Mouse (Mus musculus): ENCODE data around the gene Pakap. TPM values are rescaled to one million over a fixed set of nuclear protein-coding genes. Genes with fewer than 3 reads are reported as not detected.

Pakap gene
- polyA plus RNA-seq, 1 experiment from 2014 or later, result 57.2 TPM

GRCm38 (mm10) chr4:57789118-57789517 is 221.1 kb downstream of the Pakap start:
- Histone ChIP-seq H3K4me1 (ENCODE audit: insufficient read depth) (peaks cover 13% of the 10 kb centered on the region), H3K4me2 (no peak overlapping the region), H3K27me3 (ENCODE audit: insufficient read depth, low read length) (no peaks in the 10 kb centered on the region), H3K9ac (no peak overlapping the region), H3K9me3 (ENCODE audit: low read depth, low read length) (no peaks in the 10 kb centered on the region), H3K27ac (ENCODE audit: low read depth) (no peak overlapping the region), H3K4me3 (ENCODE audit: low read depth, low read length) (no peak overlapping the region), H3K36me3 (ENCODE audit: insufficient read depth) (no peaks in the 10 kb centered on the region)
- TF ChIP-seq CTCF (IDR thresholded peaks at IDR 0.05; ENCODE audit: low read depth), result no peak
- DNase-seq (no peak), ATAC-seq (ENCODE audit: insufficient read depth) (no peak)

- H3K9me3 ChIP-seq (ENCODE audit: low read depth, low read length), result no peaks in the 10 kb centered on the region
- peak; percentile 45; the same call in 1 of the 2 replicates for ATAC-seq (ENCODE audit: insufficient read depth)
- no peak overlapping the region for H3K4me3 ChIP-seq (ENCODE audit: low read depth, low read length)
- no peak for TF ChIP-seq CTCF (IDR thresholded peaks at IDR 0.05; ENCODE audit: low read depth)
- H3K9ac ChIP-seq, result no peak overlapping the region
- peak overlapping the region; percentile 31; the same call in 1 of the 2 replicates for H3K4me2 ChIP-seq
- peak; percentile 46 for DNase-seq
- 17% methylated on average over 8 of the region's 8 CpGs for WGBS
- no peaks in the 10 kb centered on the region for H3K27me3 ChIP-seq (ENCODE audit: insufficient read depth, low read length)
- H3K36me3 ChIP-seq (ENCODE audit: insufficient read depth), result no peaks in the 10 kb centered on the region
- peaks cover 25% of the 10 kb centered on the region for H3K4me1 ChIP-seq (ENCODE audit: insufficient read depth)
- H3K27ac ChIP-seq (ENCODE audit: low read depth), result peak overlapping the region; percentile 70
These were observed 226.0 kb downstream of the Pakap start for GRCm38 (mm10) chr4:57793989-57794388.

DNA sequence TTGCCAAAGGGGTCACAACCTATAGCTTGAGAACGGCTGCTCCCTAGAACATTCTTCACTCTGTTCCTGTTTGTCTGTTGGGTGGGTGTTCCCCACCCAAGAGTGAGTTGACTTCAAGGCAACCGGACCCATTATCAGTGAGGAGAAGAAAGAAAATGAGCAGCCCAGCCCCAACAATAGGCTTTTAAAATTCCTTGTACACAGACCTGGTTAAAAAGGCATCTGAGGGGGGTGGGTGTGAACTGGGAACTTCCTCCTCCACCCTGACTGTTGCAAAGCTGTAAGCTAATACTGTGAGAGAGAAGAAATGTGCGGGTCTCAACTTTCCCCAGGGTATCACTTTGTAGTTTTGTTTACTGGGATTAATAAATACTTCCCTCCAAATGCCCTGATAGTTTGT is 226.6 kb downstream of the Pakap start:
- TF ChIP-seq CTCF (IDR thresholded peaks at IDR 0.05; ENCODE audit: low read depth), result no peak
- H3K4me3 ChIP-seq (ENCODE audit: low read depth, low read length), result no peak overlapping the region
- no peaks in the 10 kb centered on the region for H3K9me3 ChIP-seq (ENCODE audit: low read depth, low read length)
- no peaks in the 10 kb centered on the region for H3K27me3 ChIP-seq (ENCODE audit: insufficient read depth, low read length)
- ATAC-seq (ENCODE audit: insufficient read depth) (peak; percentile 62), DNase-seq (peak; percentile 63)
- H3K4me1 ChIP-seq (ENCODE audit: insufficient read depth), result peaks cover 25% of the 10 kb centered on the region
- H3K9ac ChIP-seq, result no peak overlapping the region
- peak overlapping the region; percentile 70 for H3K27ac ChIP-seq (ENCODE audit: low read depth)
- 7% methylated on average over 3 of the region's 3 CpGs for WGBS
- no peaks in the 10 kb centered on the region for H3K36me3 ChIP-seq (ENCODE audit: insufficient read depth)
- 0 out of 2 replicates have a peak overlapping the region, but pooled peaks have one; percentile 10 for H3K4me2 ChIP-seq

DNA sequence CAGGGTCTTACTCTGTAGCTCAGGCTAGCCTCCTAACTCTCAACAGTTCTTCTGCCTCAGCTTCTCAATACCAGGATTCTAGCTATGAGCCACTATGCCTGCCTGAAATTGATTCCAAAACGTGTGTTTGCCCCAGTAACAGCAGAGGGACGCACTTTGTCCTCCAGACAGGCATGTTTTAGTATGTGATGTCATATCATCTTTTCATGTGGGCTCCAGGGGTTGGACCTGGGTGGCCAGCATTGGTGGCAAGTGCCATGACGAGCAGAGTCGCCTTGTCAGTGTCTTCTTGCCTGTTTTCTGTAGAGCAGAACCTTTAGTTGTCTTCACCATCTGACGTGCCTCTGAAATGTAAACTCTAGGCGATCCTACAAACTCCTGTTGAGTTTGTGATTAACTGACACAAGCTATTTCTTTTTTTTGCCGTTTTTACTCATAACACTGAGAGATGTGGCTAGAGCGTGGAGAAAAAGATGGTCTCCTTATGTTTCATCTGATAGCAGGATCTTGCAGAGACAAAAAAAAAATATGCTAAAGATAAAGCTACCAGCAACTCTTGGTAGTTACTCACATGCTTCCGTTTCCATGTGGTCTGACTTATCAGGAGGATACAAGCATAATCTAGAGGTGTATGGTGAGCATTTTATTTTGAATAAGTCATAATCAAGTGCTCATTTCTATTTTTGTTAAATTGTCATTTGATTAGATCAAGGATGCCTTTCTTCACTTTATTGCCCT is 229.7 kb downstream of the Pakap start:
- Histone ChIP-seq H3K4me1 (ENCODE audit: insufficient read depth) (peaks cover 36% of the 10 kb centered on the region), H3K36me3 (ENCODE audit: insufficient read depth) (no peaks in the 10 kb centered on the region), H3K27me3 (ENCODE audit: insufficient read depth, low read length) (no peaks in the 10 kb centered on the region), H3K27ac (ENCODE audit: low read depth) (peak overlapping the region; percentile 64), H3K4me3 (ENCODE audit: low read depth, low read length) (no peak overlapping the region), H3K4me2 (no peak overlapping the region), H3K9ac (no peak overlapping the region), H3K9me3 (ENCODE audit: low read depth, low read length) (no peaks in the 10 kb centered on the region)
- ATAC-seq (ENCODE audit: insufficient read depth), result no peak
- 42% methylated on average over 9 of the region's 9 CpGs for WGBS
- TF ChIP-seq CTCF (IDR thresholded peaks at IDR 0.05; ENCODE audit: low read depth), result no peak
- DNase-seq, result no peak

DNA sequence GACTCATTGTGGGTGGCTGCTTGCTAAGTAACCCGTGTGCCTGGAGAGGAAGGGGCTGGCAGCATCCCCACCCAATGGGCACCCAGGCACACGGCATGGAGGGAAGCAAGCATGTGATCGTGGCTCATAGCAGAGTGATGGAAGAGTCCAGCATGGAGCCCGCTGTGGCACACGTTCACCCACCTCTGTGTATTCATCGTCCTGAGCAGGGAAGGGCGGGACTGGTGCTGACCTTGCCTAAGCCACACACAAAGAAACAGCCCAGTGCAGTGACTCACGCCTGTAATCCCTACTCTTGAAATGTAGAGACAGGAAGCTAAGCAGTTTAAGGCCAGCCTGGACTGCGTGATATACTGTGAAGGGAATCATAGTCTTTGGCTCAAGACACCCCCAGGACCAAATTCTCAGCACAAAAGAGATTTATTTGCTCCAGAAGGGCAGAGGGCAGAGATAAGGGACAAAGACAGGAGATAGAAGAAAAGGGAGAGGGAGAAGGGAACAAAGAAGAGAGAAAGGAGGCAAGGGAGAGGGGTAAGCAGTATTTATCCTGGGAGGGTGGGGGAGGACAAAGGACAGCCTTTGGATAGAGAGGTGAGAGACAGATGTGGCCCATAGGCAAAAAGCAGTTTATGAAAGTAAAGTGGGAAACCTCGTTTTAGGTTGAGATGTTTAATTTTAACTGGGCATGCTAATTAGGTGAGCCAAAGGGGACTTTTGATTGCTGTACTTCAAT is 230.5 kb downstream of the Pakap start:
- 26% methylated on average over 10 of the region's 10 CpGs for WGBS
- Histone ChIP-seq H3K27ac (ENCODE audit: low read depth) (peak overlapping the region; percentile 64; the same call in 1 of the 2 replicates), H3K9me3 (ENCODE audit: low read depth, low read length) (no peaks in the 10 kb centered on the region), H3K36me3 (ENCODE audit: insufficient read depth) (no peaks in the 10 kb centered on the region), H3K27me3 (ENCODE audit: insufficient read depth, low read length) (no peaks in the 10 kb centered on the region), H3K9ac (no peak overlapping the region), H3K4me3 (ENCODE audit: low read depth, low read length) (no peak overlapping the region), H3K4me2 (no peak overlapping the region), H3K4me1 (ENCODE audit: insufficient read depth) (peaks cover 36% of the 10 kb centered on the region)
- peak; percentile 50 for DNase-seq
- ATAC-seq (ENCODE audit: insufficient read depth), result peak; percentile 35; the same call in 1 of the 2 replicates
- no peak for TF ChIP-seq CTCF (IDR thresholded peaks at IDR 0.05; ENCODE audit: low read depth)

DNA sequence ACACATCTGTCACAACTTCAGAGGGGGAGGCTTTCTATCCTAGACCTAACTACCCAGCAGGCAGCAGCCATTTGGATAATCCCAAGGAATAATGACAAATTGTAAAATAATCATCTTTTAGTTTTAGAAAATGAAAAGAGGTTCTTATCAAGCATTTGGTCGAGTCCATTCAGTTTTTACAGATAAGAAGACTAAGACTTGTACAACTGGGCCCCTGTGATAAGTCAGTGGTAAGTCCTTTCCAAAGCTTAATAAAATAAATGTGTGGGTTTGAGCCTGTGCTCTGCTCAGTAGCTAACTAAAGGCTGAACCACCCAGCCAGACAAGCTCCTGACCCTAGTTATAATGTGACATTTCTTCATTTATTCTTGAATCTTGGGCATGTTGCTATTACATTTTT is 231.3 kb downstream of the Pakap start:
- no peak for TF ChIP-seq CTCF (IDR thresholded peaks at IDR 0.05; ENCODE audit: low read depth)
- Histone ChIP-seq H3K27ac (ENCODE audit: low read depth) (no peak overlapping the region), H3K4me1 (ENCODE audit: insufficient read depth) (peaks cover 29% of the 10 kb centered on the region), H3K27me3 (ENCODE audit: insufficient read depth, low read length) (no peaks in the 10 kb centered on the region), H3K9ac (no peak overlapping the region), H3K9me3 (ENCODE audit: low read depth, low read length) (no peaks in the 10 kb centered on the region), H3K36me3 (ENCODE audit: insufficient read depth) (no peaks in the 10 kb centered on the region), H3K4me2 (no peak overlapping the region), H3K4me3 (ENCODE audit: low read depth, low read length) (no peak overlapping the region)
- WGBS, result 32% methylated on average over 1 of the region's 1 CpGs
- ATAC-seq (ENCODE audit: insufficient read depth) (no peak), DNase-seq (no peak)

DNA sequence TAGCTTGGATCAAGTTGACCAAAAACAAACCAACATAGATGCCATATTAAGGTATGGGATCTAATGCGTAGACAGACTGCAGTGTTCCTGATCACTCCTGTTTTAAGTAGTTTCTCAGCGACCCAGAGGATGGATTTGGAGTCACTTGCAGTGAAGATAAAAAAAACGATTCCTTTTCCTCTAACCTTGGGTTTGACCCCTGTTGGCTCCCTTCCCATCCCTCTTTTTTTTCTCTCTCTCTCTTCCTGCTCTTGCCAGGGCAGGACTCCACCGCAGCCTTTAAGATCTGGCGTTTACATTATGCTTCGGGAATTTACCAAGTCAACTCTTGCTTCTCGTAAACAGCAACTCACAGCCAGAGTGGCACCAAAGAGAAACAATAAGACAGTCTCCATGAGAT is 233.3 kb downstream of the Pakap start:
- H3K4me2 ChIP-seq, result no peak overlapping the region
- ATAC-seq (ENCODE audit: insufficient read depth) (no peak), DNase-seq (peak; percentile 72)
- no peaks in the 10 kb centered on the region for H3K9me3 ChIP-seq (ENCODE audit: low read depth, low read length)
- no peaks in the 10 kb centered on the region for H3K36me3 ChIP-seq (ENCODE audit: insufficient read depth)
- H3K4me3 ChIP-seq (ENCODE audit: low read depth, low read length), result no peak overlapping the region
- H3K4me1 ChIP-seq (ENCODE audit: insufficient read depth), result peaks cover 24% of the 10 kb centered on the region
- no peak for TF ChIP-seq CTCF (IDR thresholded peaks at IDR 0.05; ENCODE audit: low read depth)
- H3K9ac ChIP-seq, result no peak overlapping the region
- H3K27ac ChIP-seq (ENCODE audit: low read depth), result 0 out of 2 replicates have a peak overlapping the region, but pooled peaks have one; percentile 19
- WGBS, result 33% methylated on average over 7 of the region's 7 CpGs
- no peaks in the 10 kb centered on the region for H3K27me3 ChIP-seq (ENCODE audit: insufficient read depth, low read length)
